Mouse (Mus musculus) hindbrain, embryonic 15.5 days (tissue): ENCODE data around the gene Slc39a11. TPM values are rescaled to one million over a fixed set of nuclear protein-coding genes. Genes with fewer than 3 reads are reported as not detected.

ENCODE experiments used
- ATAC-seq: fragments of 200-750 bp; cut with Nextera tagmentation; 2 replicates; pipeline ENCODE4 v1.8.0; 2017; ENCODE audit warnings: low read depth, moderate number of reproducible peaks, moderate TSS enrichment; ENCODE audit not compliant: low FRiP score
- H3K27ac ChIP-seq: fragments of 300-500 bp; sonication (generic); replicated peaks from 2 replicates; pipeline ENCODE4 v1.5.1; 2015; ENCODE audit warnings: mild to moderate bottlenecking, inconsistent platforms
- H3K27me3 ChIP-seq: fragments of 300-500 bp; sonication (generic); 2 replicates; pipeline ENCODE4 v1.6.1; 2015; ENCODE audit warnings: control low read depth, inconsistent platforms
- H3K36me3 ChIP-seq: fragments of 300-500 bp; sonication (generic); 2 replicates; pipeline ENCODE4 v1.6.1; 2015; ENCODE audit warnings: control low read depth, inconsistent platforms
- H3K4me1 ChIP-seq: fragments of 300-500 bp; sonication (generic); replicated peaks from 2 replicates; pipeline ENCODE4 v1.6.1; 2015; ENCODE audit warnings: control low read depth, inconsistent platforms
- H3K4me2 ChIP-seq: fragments of 300-500 bp; sonication (generic); 2 replicates; pipeline ENCODE4 v1.6.1; 2015; ENCODE audit warnings: moderate library complexity, mild to moderate bottlenecking, inconsistent platforms
- H3K4me3 ChIP-seq: fragments of 300-500 bp; sonication (generic); 2 replicates; pipeline ENCODE4 v1.5.1; 2015; ENCODE audit warnings: mild to moderate bottlenecking, inconsistent platforms
- H3K9ac ChIP-seq: fragments of 300-500 bp; sonication (generic); 2 replicates; pipeline ENCODE4 v1.6.1; 2015; ENCODE audit warnings: inconsistent platforms
- H3K9me3 ChIP-seq: fragments of 300-500 bp; sonication (generic); 2 replicates; pipeline ENCODE4 v1.6.1; 2016; ENCODE audit warnings: control low read depth, inconsistent platforms
- WGBS: fragments of 180-500 bp; shearing (Covaris S2); methylation state at CpG from one replicate; pipeline ENCODE4 v1.1.7; 2015; 5-methylcytosine and 5-hydroxymethylcytosine counted together
- polyA plus RNA-seq: library from polyadenylated mRNA; unstranded; fragments of >200 nt; fragmentation: Nextera tagmentation; extraction: Ambion mirVana; gene quantifications from 2 replicates; pipeline ENCODE4 v1.2.1, GENCODE M21; 2015

Slc39a11 gene
- polyA plus RNA-seq, 1 experiment from 2014 or later = 34.2 TPM

- Histone ChIP-seq H3K9ac (no peak overlapping the region), H3K4me1 (peaks cover 14% of the 10 kb centered on the region; the same call in 1 of the 2 replicates), H3K9me3 (no peaks in the 10 kb centered on the region), H3K27me3 (no peaks in the 10 kb centered on the region), H3K36me3 (no peaks in the 10 kb centered on the region), H3K27ac (no peak overlapping the region), H3K4me2 (no peak overlapping the region), H3K4me3 (no peak overlapping the region)
- WGBS = 51% methylated on average over 5 of the region's 5 CpGs
- no peak for ATAC-seq
Observed at GRCm38 (mm10) chr11:113334444-113334881, 315.4 kb downstream of the Slc39a11 start.

- no peak for ATAC-seq
- H3K27ac ChIP-seq = no peak overlapping the region
- no peaks in the 10 kb centered on the region for H3K27me3 ChIP-seq
- no peaks in the 10 kb centered on the region for H3K36me3 ChIP-seq
- H3K4me2 ChIP-seq = no peak overlapping the region
- WGBS = 24% methylated on average over 9 of the region's 9 CpGs
- no peak overlapping the region for H3K4me3 ChIP-seq
- H3K9ac ChIP-seq = no peak overlapping the region
- no peaks in the 10 kb centered on the region for H3K9me3 ChIP-seq
- peaks cover 14% of the 10 kb centered on the region; the same call in 1 of the 2 replicates for H3K4me1 ChIP-seq
Observed at GRCm38 (mm10) chr11:113333535-113333934, 316.3 kb downstream of the Slc39a11 start.

- WGBS = 60% methylated on average over 13 of the region's 13 CpGs
- Histone ChIP-seq H3K9me3 (no peaks in the 10 kb centered on the region), H3K4me3 (no peak overlapping the region), H3K27me3 (no peaks in the 10 kb centered on the region), H3K4me1 (peaks cover 26% of the 10 kb centered on the region), H3K36me3 (no peaks in the 10 kb centered on the region), H3K4me2 (no peak overlapping the region), H3K27ac (no peak overlapping the region), H3K9ac (no peak overlapping the region)
- ATAC-seq = no peak
Observed at GRCm38 (mm10) chr11:113330061-113330591, 319.8 kb downstream of the Slc39a11 start.

GRCm38 (mm10) chr11:113327499-113328062 is 322.3 kb downstream of the Slc39a11 start:
- 0 out of 2 replicates have a peak overlapping the region, but pooled peaks have one; percentile 5 for H3K27ac ChIP-seq
- H3K4me2 ChIP-seq = no peak overlapping the region
- WGBS = 43% methylated on average over 3 of the region's 3 CpGs
- ATAC-seq = peak; percentile 32; the same call in 1 of the 2 replicates
- no peaks in the 10 kb centered on the region for H3K27me3 ChIP-seq
- H3K36me3 ChIP-seq = no peaks in the 10 kb centered on the region
- H3K4me3 ChIP-seq = no peak overlapping the region
- H3K9ac ChIP-seq = no peak overlapping the region
- H3K9me3 ChIP-seq = no peaks in the 10 kb centered on the region
- peaks cover 16% of the 10 kb centered on the region for H3K4me1 ChIP-seq

- Histone ChIP-seq H3K4me3 (no peak overlapping the region), H3K27me3 (no peaks in the 10 kb centered on the region), H3K27ac (peak overlapping the region; percentile 61; the same call in 1 of the 2 replicates), H3K4me1 (peaks cover 16% of the 10 kb centered on the region), H3K36me3 (no peaks in the 10 kb centered on the region), H3K4me2 (peak overlapping the region; percentile 45), H3K9ac (0 out of 2 replicates have a peak overlapping the region, but pooled peaks have one; percentile 23), H3K9me3 (no peaks in the 10 kb centered on the region)
- WGBS = 15% methylated on average over 18 of the region's 18 CpGs
- ATAC-seq = peak; percentile 69
Observed at GRCm38 (mm10) chr11:113326387-113327011, 323.4 kb downstream of the Slc39a11 start.

GRCm38 (mm10) chr11:113321601-113322000 is 328.3 kb downstream of the Slc39a11 start:
- H3K4me1 ChIP-seq = peaks cover 5% of the 10 kb centered on the region

GRCm38 (mm10) chr11:113309265-113309951 is 340.5 kb downstream of the Slc39a11 start:
- H3K9me3 ChIP-seq = peaks cover 8% of the 10 kb centered on the region; the same call in 1 of the 2 replicates
- no peak overlapping the region for H3K4me2 ChIP-seq
- H3K4me1 ChIP-seq = peaks cover 16% of the 10 kb centered on the region
- no peak overlapping the region for H3K4me3 ChIP-seq
- WGBS = 33% methylated on average over 10 of the region's 10 CpGs
- H3K27ac ChIP-seq = peak overlapping the region; percentile 45
- peak; percentile 63; the same call in 1 of the 2 replicates for ATAC-seq
- H3K27me3 ChIP-seq = no peaks in the 10 kb centered on the region
- H3K36me3 ChIP-seq = peaks cover 11% of the 10 kb centered on the region
- H3K9ac ChIP-seq = no peak overlapping the region

More at GRCm38 (mm10) chr11:113321601-113322000, 328.3 kb downstream of the Slc39a11 start:
- ATAC-seq = no peak
- H3K9ac ChIP-seq = no peak overlapping the region
- no peak overlapping the region for H3K27ac ChIP-seq
- no peak overlapping the region for H3K4me2 ChIP-seq
- 90% methylated on average over 3 of the region's 3 CpGs for WGBS
- H3K4me3 ChIP-seq = no peak overlapping the region
- no peaks in the 10 kb centered on the region for H3K9me3 ChIP-seq
- no peaks in the 10 kb centered on the region for H3K27me3 ChIP-seq
- no peaks in the 10 kb centered on the region for H3K36me3 ChIP-seq

GRCm38 (mm10) chr11:113308256-113308941 is 341.5 kb downstream of the Slc39a11 start:
- WGBS = 36% methylated on average over 4 of the region's 4 CpGs
- H3K27ac ChIP-seq = peak overlapping the region; percentile 45
- no peaks in the 10 kb centered on the region for H3K27me3 ChIP-seq
- no peak overlapping the region for H3K9ac ChIP-seq
- no peak for ATAC-seq
- peaks cover 11% of the 10 kb centered on the region for H3K36me3 ChIP-seq
- H3K4me1 ChIP-seq = peaks cover 16% of the 10 kb centered on the region
- H3K9me3 ChIP-seq = peaks cover 8% of the 10 kb centered on the region; the same call in 1 of the 2 replicates
- no peak overlapping the region for H3K4me3 ChIP-seq
- no peak overlapping the region for H3K4me2 ChIP-seq

- no peaks in the 10 kb centered on the region for H3K27me3 ChIP-seq
- no peak overlapping the region for H3K27ac ChIP-seq
- no peak for ATAC-seq
- H3K9ac ChIP-seq = no peak overlapping the region
- peaks cover 8% of the 10 kb centered on the region; the same call in 1 of the 2 replicates for H3K9me3 ChIP-seq
- no peak overlapping the region for H3K4me3 ChIP-seq
- 83% methylated on average over 5 of the region's 5 CpGs for WGBS
- no peak overlapping the region for H3K4me2 ChIP-seq
- peaks cover 11% of the 10 kb centered on the region for H3K36me3 ChIP-seq
- H3K4me1 ChIP-seq = peaks cover 3% of the 10 kb centered on the region
Observed at GRCm38 (mm10) chr11:113303204-113303603, 346.7 kb downstream of the Slc39a11 start.

- Histone ChIP-seq H3K9ac (no peak overlapping the region), H3K27ac (no peak overlapping the region), H3K36me3 (no peaks in the 10 kb centered on the region), H3K4me1 (peaks cover 13% of the 10 kb centered on the region), H3K4me2 (no peak overlapping the region), H3K4me3 (no peak overlapping the region), H3K9me3 (no peaks in the 10 kb centered on the region), H3K27me3 (no peaks in the 10 kb centered on the region; the same call in 1 of the 2 replicates)
- 32% methylated on average over 10 of the region's 10 CpGs for WGBS
- ATAC-seq = no peak
Observed at GRCm38 (mm10) chr11:113299492-113299891, 350.4 kb downstream of the Slc39a11 start.

GRCm38 (mm10) chr11:113297765-113298164 is 352.1 kb downstream of the Slc39a11 start:
- Histone ChIP-seq H3K9me3 (no peaks in the 10 kb centered on the region), H3K27ac (no peak overlapping the region), H3K36me3 (no peaks in the 10 kb centered on the region), H3K9ac (no peak overlapping the region), H3K4me1 (peaks cover 18% of the 10 kb centered on the region), H3K4me3 (no peak overlapping the region), H3K27me3 (no peaks in the 10 kb centered on the region; the same call in 1 of the 2 replicates), H3K4me2 (no peak overlapping the region)
- 15% methylated on average over 2 of the region's 2 CpGs for WGBS
- no peak for ATAC-seq
